Mouse (Mus musculus): Measurements from ENCODE around the gene Cd86.

Cd86 gene

DNA sequence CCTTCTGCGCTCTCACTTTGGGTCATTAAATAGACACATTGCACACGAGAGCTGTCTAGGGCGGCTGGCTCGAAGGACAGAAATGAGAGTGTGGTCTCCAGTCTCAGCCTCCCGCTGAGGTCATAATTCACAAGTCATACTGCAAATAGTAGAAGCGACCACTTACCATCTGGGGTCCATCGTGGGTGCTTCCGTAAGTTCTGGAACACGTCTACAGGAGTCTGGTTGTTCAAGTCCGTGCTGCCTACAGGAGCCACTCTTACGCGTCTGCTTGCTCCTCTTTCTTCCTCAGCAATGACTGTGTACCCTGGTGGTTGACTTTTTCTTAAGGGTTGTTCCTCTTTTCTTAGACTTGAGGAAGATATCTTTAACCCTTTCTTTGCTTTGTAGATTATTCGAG, at the start of gene Cd86:
TSS of gene Cd86 (minus strand) at position 300 of the 400 bp plus-strand sequence.
- no peak for DNase-seq

DNA sequence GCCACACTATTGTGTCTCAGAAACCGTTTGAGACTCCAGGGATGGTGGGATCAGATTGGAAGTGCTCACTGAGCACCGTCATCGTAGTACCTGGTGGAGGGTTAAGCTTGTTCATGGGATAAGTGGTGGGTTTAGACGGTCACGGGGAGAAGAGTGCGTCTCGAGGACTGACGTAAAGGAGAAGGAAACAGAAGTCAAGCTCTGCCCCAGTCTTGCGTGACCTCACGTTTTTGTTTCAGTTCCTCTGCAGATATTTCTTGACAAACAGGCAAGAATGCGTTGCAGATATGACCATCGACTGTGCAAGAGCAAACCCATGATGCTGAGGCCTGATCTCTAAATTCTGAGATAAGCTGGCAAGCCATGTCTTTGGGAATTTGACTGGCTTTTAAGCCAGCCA, 45.9 kb upstream of the Cd86 start:
- DNase-seq = no peak

DNA sequence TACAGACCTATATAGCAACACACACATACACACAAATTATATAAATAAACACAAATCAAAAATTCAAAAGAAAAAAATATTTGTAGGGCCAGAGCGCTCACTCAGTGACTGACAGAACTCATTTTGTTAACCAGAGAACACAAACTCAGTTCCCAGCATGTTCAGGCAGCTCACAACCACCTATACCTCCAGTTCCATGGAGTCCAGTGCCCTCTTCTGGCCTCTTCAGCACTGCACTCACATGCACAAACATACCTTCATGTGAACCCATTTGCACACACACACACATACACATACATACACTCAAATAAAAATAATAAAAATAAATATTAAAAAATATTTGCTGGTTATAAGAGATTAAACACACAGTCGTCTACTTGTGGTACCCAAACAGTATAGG, 44.9 kb upstream of the Cd86 start:
- no peak for DNase-seq

DNA sequence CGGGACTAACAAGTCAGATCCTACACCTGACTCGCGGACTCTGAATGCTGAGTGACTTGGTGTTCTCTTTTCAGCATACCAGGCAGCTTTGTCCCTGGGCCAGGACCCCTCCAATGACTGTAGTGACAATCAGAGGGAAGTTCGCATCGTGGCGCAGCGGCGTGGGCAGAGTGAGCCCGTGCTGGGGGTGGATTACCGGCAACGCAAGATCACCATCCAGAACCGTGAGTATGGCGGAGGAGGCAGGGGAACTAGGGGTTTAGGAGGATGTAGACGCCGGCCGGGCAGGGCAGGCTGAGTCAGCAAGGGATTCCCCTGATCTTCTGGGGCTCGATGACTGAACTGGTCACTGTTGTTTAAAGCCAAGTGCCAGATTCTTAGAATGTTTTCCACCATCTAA, 43.5 kb upstream of the Cd86 start:
- no peak for DNase-seq

DNA sequence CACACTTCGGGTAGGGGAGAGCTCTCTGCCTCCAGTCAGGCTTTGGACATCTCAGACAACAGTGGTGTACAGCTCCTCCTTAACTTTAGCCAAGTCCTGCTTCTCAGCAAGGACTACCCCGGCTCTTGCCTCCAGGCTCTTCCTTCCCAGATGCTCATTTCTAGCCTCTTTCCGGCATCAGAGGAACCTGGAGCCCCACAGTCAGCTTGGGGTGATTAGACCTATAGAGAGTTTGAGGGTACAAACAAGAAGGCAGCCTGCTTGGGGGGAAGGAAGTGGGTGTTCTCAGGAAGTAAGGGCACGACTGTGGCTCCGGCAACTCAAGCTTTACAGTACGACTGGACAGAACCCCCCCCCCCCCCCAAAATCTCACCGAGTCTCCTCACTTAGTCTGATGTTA, 42.9 kb upstream of the Cd86 start:
- no peak for DNase-seq

DNA sequence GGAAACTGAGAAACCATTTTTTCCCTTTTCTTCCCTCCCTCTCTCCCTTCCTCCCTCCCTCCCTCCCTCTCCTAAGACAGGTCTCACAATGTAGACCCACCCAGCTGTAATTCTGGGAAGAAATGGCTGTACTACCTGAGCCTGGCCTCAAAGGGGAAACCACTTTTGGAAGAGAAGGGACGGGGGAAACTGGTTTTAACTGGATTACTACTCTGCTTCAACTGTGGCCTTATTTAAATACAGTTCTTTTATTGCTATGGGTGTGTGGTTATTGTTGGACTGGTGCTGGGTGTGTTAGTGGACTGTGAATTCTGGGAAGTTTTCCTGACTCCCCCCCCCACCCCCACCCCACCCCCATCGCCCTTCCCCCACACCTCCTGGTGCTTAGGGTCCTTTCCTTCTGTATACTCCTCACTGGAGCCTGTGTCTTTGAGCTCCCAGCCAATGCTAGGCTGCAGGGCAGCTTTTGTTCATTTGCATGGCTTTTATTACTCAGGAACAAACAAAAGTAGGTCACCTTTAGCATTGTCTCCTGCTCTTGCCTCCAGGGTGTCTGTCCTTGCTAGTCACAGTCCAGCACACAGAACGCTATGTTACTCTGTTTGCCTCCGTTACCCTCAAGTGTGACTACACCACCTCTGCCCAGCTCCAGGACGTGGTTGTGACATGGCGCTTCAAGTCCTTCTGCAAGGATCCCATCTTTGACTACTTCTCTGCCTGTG, 42.0 kb upstream of the Cd86 start:
- DNase-seq = no peak

DNA sequence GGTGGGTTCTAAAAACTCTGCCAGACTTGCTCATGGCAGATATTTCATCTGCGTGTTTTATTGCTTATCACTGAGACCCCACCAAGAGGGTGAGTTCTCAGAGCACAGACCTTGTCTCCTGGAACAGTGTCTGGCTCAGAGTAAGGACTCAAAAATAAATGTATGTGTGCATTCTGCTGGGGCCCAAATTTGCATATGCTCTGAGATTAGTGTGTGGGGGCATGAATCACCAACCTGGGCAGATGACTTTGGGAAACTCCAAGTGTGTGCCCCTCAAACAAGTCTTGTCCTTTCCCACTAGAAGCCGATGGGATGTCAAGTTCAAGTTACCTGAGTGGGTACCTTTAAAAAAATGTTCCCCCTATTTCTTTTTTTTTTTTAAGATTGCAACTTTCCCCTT, 34.6 kb upstream of the Cd86 start:
- DNase-seq = no peak

DNA sequence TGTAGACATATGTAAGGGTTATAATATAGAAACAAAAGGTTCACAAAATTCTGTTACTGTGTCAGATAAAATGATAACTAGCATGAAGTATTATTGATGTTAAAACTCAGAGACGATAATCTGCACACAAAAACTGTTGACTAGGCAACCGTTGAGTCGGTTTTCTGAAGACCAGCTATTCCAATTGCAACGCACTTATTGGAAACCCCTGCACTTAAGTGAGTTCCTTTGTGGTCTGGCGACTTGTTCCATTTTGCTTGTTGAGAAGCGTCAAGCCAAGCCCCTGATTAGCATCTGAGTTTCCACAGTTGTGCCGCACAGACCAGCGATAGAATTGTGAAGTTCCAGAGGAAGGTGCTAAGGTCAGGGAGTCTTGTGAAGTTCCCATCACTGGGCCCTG, 31.4 kb upstream of the Cd86 start:
- DNase-seq = no peak

DNA sequence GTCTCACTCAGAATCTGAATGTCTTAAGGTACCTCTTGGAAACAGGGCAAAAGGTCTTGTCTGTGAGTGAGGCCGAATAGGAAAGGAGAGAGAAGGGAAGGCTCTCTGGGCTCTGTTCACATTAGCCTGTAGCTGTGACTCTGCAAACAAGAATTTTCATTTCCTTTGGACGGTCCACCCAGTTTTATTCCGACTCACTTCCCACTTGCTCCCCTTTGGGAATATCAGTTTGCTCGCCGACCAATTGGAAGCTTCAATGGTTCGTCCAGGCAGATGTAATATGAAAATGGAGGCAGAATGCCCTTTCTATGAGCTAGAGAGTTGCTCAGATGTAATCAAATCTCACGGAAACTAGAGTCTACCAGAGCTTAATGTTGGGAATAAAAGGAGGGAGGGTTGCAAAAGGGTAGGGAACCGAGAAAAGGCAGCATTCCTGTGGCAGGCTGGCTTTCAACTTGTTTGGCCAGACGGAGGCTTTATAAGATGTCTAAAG, 29.0 kb upstream of the Cd86 start:
- no peak for DNase-seq

DNA sequence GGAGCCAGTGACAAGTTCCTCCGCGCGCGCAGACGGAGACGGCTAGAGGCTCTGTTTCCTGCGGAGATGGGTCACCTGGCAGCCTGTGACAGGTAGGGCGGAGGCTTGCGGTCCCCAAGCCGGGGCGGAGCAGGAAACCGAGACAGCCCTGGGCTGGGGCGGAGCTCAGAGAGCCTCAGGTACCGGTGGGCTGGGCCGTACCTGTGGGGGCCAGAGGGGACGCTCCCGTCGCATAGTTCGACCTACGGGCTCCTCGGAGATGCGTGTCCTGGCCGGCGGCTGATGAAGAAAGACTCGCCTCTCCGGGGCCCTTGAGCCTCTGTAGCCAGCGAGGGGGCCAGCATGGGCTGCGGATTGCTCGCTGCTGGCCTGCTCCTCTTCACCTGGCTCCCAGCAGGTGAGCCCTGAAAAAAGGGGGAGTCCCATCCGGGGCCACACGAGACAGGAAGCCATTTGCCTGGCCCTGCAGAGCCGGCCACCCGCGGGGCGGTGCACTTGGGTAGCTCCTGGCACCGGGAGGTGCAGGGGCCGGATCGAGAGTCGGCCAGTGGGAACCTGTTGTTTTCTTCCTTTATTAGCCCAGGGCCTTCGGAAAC, 28.0 kb upstream of the Cd86 start, which contains the start of gene Ildr1:
TSS of gene Ildr1 (plus strand) at position 161 of the 596 bp plus-strand sequence.
- DNase-seq = no peak

DNA sequence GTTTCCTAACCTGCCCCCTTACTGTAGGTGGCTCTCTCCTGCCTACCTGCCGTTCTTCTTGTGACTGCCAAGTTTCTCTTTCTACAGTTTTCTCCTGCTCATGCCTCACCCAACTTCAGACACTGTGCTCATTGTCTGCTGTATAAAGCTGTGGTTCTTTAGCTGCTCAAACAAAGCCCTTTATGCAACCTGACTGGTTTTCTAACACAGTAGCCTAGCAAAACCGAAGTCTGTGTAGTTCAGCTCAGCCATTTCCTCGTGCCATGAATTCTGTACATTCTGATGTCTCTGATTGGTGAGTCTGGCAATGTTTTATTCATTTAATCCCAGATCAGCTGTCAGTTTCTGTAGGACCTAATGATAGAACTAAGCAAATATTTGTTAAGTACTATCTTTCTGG, 25.6 kb upstream of the Cd86 start:
- DNase-seq = no peak

DNA sequence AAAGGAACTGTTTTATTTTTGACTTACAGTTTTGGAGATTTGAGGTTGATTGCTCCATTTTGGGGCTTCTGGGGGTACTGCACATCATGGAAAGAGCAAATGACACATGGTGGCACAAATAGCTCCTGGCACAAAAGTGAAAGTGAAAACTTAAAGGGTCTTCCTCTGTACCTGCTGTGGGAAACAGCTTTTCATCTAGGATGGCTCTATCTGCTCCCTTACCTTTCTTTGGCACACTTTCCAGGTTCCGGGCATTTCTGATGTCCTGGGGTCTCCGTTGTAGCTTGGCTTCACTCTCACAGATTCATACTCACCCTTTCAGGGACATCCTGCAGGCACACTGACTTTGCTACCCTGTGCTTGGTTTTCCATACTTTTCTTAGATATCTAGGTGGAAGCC, 22.2 kb upstream of the Cd86 start:
- no peak for DNase-seq

DNA sequence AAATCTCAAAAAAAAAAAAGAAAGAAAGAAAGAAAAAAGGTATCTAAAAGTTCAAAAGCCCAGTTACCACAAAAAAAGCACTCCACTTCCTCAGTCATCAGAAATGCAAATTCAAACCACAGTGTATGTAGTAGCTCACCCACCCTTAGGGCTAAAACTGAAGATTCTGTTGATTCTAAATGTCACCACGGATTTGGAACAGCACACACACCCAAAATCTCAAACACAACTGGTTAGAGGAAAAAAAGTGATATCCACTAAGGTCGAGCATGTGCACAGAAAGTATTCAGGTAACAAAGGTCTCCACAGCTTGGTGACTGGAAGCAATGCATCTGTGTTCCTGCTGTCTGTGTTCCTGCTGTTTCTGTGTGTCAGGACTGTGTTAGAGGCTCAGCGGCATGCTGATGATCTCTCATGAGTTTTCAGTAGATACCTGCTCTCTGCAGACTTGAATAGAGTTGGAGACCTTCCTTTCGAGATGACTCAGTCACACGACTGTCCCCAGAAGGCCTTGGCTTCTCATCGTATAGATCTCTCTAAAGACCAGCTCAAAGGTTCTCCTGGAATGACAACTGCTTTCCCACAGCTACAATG, 18.5 kb upstream of the Cd86 start:
- no peak for DNase-seq

DNA sequence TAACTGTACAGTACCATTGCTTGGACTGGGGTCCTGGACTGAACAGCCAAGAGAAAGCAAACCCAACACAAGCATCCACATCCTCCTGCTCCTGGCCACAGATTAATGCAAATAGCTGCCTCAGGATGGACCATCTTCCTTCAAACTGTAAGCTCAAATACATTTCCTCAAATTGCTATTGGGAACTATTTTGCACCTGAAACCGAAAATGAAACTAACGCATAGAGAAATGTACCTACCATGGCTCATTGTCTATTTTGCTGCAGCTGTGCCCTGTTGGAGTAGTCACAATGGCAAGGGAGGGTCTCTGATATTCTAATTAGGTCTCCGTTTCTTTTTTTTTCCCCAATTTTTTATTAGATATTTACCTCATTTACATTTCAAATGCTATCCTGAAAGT, 15.9 kb upstream of the Cd86 start:
- DNase-seq = no peak

DNA sequence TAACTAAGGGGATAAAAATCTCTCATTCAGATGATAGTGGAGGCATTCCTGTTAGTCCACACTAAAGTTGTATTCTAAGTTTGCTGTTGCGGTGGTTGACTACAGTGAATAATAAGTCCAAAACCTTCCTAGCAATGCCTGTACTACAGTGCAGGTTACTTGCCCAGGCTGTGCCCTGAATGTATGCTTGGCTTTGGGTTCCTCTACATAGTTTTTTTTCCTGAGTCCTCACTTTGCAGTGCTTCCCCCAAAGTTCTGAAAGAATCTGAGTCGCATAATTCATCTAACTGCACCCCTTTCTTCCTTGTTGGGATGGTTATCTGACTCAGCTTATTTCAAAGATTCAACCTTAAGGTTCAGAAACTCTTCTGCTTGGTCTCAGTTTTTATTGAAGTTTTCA, 10.0 kb upstream of the Cd86 start:
- no peak for DNase-seq

DNA sequence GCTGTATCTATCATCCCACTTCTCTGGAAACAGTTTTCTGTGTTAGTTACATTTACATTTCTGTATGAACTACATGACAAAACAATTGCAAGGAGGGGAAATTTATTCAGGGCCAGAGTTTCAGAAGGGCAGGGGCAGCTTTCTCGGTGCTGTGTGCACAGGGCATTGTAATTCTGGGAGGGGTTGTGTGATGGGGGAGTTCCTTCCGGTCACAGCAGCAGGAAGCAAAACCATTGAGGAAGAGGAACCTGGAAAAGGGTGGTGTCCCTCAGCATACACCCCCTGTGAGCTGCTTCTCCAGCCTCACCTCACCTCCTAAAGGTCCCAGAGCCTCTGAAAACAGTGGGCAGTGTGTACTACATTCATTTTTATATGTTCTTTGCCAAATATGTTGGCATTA, 9.4 kb upstream of the Cd86 start:
- no peak for DNase-seq

DNA sequence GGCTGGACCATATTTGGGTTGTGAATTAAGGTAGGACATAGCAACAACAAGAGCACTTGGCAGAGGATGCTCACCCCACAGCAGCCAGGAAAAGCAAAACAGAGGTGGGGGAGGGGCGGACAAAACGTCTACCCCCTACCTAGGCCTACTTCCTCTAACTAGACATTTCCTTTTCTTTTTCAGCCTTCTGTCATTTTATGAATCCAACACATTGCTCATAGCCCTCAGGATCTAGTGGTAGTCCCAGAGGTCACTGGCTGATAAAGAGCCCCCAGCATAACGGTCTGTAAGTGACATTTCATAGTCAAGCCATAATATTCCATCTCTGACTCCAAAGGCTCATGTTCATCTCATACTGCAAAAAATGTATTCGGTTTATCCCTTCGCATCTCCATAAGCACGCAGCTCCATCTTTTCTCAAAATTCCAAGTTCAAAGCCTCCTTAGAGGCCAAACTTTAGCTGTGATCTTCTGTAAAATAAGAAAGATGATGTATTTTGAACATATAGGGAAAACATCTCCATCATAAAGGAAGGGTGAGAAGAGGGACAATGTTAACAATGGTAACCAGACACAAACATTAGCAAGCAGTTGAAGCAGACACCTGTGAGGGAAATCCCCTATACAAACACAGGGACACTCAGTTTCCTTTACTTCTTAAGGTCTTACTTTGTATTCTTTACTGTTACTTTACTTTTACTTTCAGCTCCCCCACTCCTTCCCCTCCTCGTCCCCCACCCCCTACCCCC, 8.8 kb upstream of the Cd86 start:
- no peak for DNase-seq

DNA sequence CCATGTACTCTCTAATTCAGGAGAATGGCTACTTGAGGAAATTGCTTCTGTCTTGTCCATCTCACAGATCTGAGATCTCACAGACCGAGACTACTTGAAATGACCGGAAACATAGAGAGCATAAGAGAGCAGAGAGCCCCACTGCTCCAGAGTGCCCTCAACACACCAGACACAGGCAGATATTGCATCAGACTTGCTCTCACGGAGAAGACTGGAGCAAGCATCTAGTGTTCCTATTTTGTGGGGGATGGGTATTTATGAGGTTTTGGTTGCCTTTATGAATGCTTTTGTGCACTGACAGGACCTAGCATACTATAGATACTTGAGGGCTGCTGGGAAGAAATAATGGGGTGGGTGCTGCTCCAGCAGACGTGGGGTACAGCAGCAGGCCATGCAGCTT, 7.3 kb upstream of the Cd86 start:
- DNase-seq = no peak

DNA sequence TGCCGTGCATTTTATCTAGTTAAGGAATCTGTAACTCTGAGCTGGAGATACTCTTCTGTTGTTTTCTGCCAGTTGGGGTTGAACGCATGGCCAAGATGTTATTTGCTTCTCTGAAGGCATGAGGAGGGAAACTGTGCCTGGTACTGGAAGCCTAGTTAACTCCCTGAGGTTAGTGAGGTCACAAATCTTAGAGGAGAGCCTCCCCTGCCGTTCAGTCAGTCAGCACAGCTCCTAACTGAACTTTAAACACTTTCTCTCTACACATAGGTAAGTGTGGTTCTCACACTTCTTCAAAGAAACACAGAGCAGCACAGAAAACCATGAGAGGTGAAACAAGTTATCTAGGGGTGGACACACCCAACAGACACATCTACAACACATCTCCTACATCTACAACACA, 4.7 kb upstream of the Cd86 start:
- DNase-seq = no peak

DNA sequence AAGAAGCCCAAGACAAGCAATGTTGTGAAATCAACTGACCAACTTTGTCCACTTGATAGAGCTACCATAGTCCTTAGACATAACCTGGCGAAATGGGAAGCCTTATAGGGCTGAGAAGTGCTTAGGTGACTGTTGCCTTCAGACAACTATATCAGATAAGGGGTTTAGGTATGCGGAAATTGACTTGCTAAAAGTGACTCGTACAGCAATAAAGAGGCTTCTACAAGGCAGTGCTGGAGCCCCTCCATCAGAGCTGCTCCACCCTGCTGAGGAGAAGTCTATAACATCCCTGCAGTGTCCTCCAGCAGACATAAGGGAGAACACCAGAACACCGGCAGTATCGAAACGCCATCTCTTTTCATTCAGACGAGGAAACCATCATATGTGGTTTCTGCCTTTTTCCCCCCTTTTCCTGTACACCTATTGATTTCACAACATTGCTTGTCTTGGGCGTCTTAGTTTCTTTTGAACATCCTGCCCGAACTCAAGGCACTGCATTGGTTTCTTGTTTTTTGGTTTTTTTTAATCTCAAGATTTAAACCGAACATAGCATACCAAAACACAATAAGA, 652 bp upstream of the Cd86 start:
- no peak for DNase-seq

DNA sequence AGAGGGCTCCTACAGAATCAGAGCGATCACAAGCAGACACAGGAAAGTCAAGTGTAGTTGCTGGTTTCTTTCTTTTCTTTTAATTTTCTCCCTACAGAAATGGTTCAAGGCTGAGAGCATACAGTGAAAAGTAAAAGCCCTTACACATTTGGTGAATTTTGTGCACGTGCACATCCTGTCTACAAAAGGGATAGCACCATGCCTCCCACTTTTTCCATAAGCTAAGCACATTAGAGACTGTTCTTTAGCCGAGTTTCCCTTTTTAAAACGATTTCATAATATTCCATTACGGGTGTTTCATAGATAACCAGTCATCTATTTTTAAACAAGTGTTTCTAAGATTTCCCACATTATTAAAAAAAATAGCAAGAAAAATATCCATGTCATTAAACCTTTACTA, 2.4 kb downstream of the Cd86 start:
- DNase-seq = no peak

DNA sequence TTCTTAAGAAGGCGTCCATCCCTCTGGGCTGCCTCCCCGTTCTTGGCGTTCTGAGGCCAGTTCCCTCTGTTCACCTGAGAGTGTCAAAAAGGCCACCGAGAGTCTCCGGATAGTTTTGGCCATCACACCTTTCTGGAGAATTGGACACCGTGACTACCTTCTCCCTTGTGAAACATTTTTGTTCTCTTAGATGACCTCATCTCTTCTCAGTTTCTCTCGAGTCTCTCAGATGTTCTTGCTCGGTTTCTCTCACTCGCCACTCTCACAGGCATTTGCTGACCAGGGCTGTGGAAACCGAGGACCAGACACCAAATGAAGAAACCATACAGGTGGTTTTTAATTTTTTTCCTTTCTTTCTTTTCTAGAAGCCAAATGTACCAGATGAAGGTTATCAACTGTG, 4.6 kb downstream of the Cd86 start:
- no peak for DNase-seq

DNA sequence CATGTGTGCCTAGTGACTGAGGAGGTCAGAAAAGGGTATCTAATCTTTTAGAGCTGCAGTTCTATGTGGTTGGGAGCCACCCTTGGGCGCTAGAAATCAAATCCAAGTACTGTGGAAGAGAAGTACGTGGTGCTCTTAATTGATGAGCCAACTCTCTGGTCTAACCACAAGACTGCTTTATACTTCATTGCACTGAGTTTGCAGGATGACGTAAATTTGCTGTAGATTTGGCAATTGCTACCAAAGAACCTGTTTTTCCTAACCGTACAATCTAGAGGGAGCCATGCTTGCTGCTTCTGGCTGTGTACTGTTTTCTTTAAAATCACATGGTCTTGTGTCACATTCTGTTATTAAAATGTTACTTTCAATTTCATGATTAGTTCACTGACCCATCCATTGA, 10.0 kb downstream of the Cd86 start:
- no peak for DNase-seq

Measured in cerebellum, adult 8-10 months (tissue).